Mouse (Mus musculus) C2C12 (cell line): ENCODE results near the gene Pla2g2f. TPM values are rescaled to one million over a fixed set of nuclear protein-coding genes. Genes with fewer than 3 reads are reported as not detected.

Source experiments
- H3K27me3 ChIP-seq: one replicate; pipeline ENCODE4 v1.6.1; 2011; ENCODE audit not compliant: control insufficient read depth, insufficient read depth, insufficient read length
- H3K36me3 ChIP-seq: one replicate; pipeline ENCODE4 v1.6.1; 2011; ENCODE audit not compliant: control insufficient read depth, insufficient read depth
- H3K4me3 ChIP-seq: one replicate; pipeline ENCODE4 v1.5.1; 2011; ENCODE audit warnings: mild to moderate bottlenecking, control low read depth; ENCODE audit not compliant: poor library complexity, insufficient read depth, severe bottlenecking
- H3K79me2 ChIP-seq: one replicate; pipeline ENCODE4 v1.6.1; 2011; ENCODE audit not compliant: control insufficient read depth, insufficient read depth
- H3K79me3 ChIP-seq: one replicate; pipeline ENCODE4 v1.6.1; 2011; ENCODE audit warnings: low read depth, control low read depth
- H3ac ChIP-seq: one replicate; pipeline ENCODE3; 2011; ENCODE audit warnings: low read depth; ENCODE audit not compliant: control insufficient read depth, insufficient read length
- CEBPB ChIP-seq: IDR thresholded peaks from one replicate; pipeline ENCODE4 v1.6.1; 2011; ENCODE audit warnings: low read depth, mild to moderate bottlenecking, control low read depth, moderate library complexity
- CTCF ChIP-seq: IDR thresholded peaks from one replicate; pipeline ENCODE4 v1.5.1; 2011; ENCODE audit not compliant: control insufficient read depth, insufficient read depth, insufficient read length
- FOSL1 ChIP-seq: IDR thresholded peaks from one replicate; pipeline ENCODE4 v1.8.0; 2011; ENCODE audit warnings: mild to moderate bottlenecking, low read length; ENCODE audit not compliant: poor library complexity, insufficient read depth, severe bottlenecking
- MAX ChIP-seq: IDR thresholded peaks from one replicate; pipeline ENCODE4 v1.6.1; 2011; ENCODE audit warnings: mild to moderate bottlenecking, control low read depth
- MYOD1 ChIP-seq: IDR thresholded peaks from one replicate; pipeline ENCODE4 v1.6.1; 2011; ENCODE audit warnings: low read depth; ENCODE audit not compliant: control insufficient read depth, insufficient read length
- MYOG ChIP-seq: IDR thresholded peaks from one replicate; pipeline ENCODE4 v1.6.1; 2011; ENCODE audit not compliant: control insufficient read depth, insufficient read length; ENCODE audit errors: extremely low read depth
- USF1 ChIP-seq: IDR thresholded peaks from one replicate; pipeline ENCODE4 v1.6.1; 2011; ENCODE audit warnings: low read depth, mild to moderate bottlenecking, control low read depth, moderate library complexity
- long read RNA-seq, 2 experiments: library from polyadenylated mRNA; unstranded; transcript quantifications; one replicate each; pipeline ENCODE4 v2.0.0; 2019 to 2020
- polyA plus RNA-seq: library from polyadenylated mRNA; unstranded; fragments of >200 nt; fragmentation: generic; extraction: Trizol; gene quantifications from one replicate; pipeline ENCODE4 v1.2.1, GENCODE M21; 2012; ENCODE audit warnings: missing spikeins

The Pla2g2f gene
- polyA plus RNA-seq, result not detected
- long read RNA-seq, experiment 1, result 0 reads
- long read RNA-seq, experiment 2, result 0 reads

GRCm38 (mm10) chr4:138757416-138757815, at the start of gene Pla2g2f:
Pla2g2f (minus strand) TSS chr4:138757626.
- Histone ChIP-seq H3K4me3 (no peak within 1 kb of the TSS), H3K79me3 (no peaks in the 10 kb centered on the region), H3K79me2 (no peaks in the 10 kb centered on the region), H3ac (no peak within 1 kb of the TSS), H3K36me3 (no peaks in the 10 kb centered on the region), H3K27me3 (peaks cover 24% of the 10 kb centered on the region)
- TF ChIP-seq CTCF (no peak), MYOG (no peak), USF1 (no peak), CEBPB (no peak), MAX (no peak), FOSL1 (no peak), MYOD1 (no peak)

DNA sequence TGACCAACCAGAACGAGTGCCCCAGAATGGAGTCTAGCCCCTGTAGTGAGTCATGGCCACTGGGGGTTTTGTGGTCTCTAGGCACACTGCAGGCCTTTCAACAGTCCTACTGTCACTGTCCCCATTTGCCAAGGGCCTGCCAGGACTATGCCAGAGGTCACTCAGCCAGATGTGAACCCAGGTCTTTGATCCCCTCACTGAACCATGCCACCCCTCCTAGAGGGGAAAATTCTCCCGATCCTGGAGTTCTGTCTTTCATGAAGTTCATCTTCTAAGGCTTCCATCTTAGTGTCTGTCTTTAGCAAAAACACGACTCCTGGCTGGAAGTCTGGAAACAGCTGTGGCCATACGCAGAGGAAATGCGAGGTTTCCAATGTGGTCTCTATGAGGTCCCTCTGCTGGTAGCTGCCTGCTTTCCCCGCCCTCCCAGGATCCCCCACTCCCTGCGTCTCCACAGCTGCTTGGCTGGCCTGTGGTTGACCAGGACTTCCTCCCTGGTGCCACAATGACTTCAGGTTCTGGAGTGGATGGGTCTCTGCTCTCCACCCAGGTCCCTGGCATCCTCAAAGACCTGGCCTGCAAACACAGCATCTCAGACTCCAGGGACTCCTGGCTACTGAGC, 49.6 kb upstream of the Pla2g2f start:
- Histone ChIP-seq H3K36me3 (no peaks in the 10 kb centered on the region), H3K79me2 (no peaks in the 10 kb centered on the region), H3ac (no peak overlapping the region), H3K4me3 (no peak overlapping the region), H3K79me3 (no peaks in the 10 kb centered on the region), H3K27me3 (peaks cover 25% of the 10 kb centered on the region)
- TF ChIP-seq FOSL1 (no peak), MAX (no peak), USF1 (no peak), CEBPB (no peak), MYOD1 (no peak), CTCF (no peak), MYOG (no peak)

DNA sequence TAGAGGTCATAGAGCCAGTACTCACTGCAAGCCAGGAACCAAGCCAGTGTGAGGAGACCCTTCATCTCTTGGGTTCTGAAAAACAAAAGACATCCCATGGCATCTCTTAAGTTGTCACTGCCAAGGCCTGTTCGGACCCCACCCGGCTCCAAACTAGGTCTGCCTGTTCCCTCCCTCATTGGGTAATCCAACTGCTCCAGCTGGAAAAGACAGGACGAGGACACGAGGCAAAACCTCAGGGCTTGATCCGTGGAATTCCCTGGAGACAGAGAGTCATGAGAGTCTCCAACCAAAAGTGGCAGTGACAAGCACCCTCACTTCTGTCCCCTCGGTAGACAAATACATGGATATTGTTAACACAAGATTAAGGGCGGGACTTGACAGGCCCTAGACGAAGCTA, 48.7 kb upstream of the Pla2g2f start:
- Histone ChIP-seq H3K4me3 (no peak overlapping the region), H3K79me2 (no peaks in the 10 kb centered on the region), H3K36me3 (no peaks in the 10 kb centered on the region), H3K79me3 (no peaks in the 10 kb centered on the region), H3K27me3 (peaks cover 19% of the 10 kb centered on the region), H3ac (no peak overlapping the region)
- TF ChIP-seq MAX (no peak), CTCF (no peak), FOSL1 (no peak), MYOG (no peak), MYOD1 (no peak), CEBPB (no peak), USF1 (no peak)

DNA sequence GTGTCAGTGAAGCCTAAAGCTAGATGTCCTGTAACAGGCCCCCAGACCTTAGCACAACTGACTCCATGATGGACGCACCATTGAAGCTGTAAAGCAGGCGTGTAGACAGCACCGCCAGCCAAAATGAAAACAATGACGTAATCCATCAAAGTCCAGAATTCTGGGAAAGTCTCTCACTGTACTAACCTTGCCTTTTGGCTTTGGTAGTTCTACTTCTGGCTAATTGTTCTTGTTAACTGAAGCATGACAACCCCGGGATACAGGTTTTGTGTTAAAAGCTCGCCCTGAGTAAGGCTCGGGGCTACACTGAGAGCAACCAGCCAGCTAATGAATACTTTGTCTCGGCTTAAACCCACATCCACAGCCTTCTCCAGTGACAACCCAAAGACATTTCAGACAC, 47.8 kb upstream of the Pla2g2f start:
- no peak overlapping the region for H3K4me3 ChIP-seq
- H3K27me3 ChIP-seq, result peaks cover 21% of the 10 kb centered on the region
- H3K36me3 ChIP-seq, result no peaks in the 10 kb centered on the region
- H3ac ChIP-seq, result no peak overlapping the region
- no peak for TF ChIP-seq MYOD1
- no peak for TF ChIP-seq MYOG
- TF ChIP-seq CTCF, result no peak
- TF ChIP-seq MAX, result no peak
- TF ChIP-seq USF1, result no peak
- TF ChIP-seq CEBPB, result no peak
- TF ChIP-seq FOSL1, result no peak
- no peaks in the 10 kb centered on the region for H3K79me3 ChIP-seq
- H3K79me2 ChIP-seq, result no peaks in the 10 kb centered on the region

DNA sequence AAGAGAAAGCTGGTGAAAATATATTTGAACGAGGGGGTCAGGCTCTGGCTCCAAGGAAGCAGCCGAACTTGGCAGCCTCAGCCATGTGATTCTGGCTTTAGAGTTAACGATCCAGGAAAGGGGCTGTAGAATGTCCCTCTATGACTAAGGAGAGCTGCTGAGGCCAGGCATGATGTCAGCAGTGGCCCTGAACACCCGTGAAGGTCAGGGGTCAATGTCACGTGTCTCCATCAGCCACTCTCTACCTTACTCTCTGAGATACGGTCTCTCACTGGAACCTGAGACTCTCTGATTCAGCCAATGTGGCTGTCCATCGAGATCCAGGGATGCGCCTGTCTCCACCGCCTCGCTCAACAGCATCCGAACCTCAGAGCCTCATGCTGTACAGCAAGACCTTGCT, 45.5 kb upstream of the Pla2g2f start:
- Histone ChIP-seq H3K27me3 (peaks cover 14% of the 10 kb centered on the region), H3ac (no peak overlapping the region), H3K4me3 (no peak overlapping the region), H3K36me3 (no peaks in the 10 kb centered on the region), H3K79me2 (no peaks in the 10 kb centered on the region), H3K79me3 (no peaks in the 10 kb centered on the region)
- no peak for TF ChIP-seq MAX
- no peak for TF ChIP-seq CTCF
- TF ChIP-seq MYOG, result no peak

DNA sequence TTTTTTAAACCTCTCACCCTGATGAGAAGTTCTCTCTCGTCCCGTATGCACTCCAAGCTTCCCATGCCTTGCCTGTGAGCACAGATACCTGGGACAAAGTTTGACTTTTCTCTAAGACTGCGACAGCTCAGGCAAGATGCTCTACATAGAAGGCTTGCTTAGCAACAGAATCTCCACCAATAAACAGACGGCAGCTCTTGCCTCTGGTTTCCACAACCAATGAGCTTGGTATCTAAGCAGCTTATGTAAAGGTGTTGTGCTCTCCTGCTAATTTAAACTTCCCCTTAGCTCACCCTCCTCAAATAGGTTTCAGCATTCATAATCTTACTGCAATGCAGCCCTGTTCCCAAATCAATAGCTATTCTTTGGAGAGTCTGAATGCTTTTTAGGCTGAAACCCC, 44.2 kb upstream of the Pla2g2f start:
- Histone ChIP-seq H3K27me3 (peaks cover 20% of the 10 kb centered on the region), H3K4me3 (no peak overlapping the region), H3K36me3 (no peaks in the 10 kb centered on the region), H3ac (no peak overlapping the region), H3K79me3 (no peaks in the 10 kb centered on the region), H3K79me2 (no peaks in the 10 kb centered on the region)
- TF ChIP-seq FOSL1, result no peak
- no peak for TF ChIP-seq CTCF
- TF ChIP-seq USF1, result no peak
- no peak for TF ChIP-seq MAX
- TF ChIP-seq MYOG, result no peak
- TF ChIP-seq MYOD1, result no peak
- TF ChIP-seq CEBPB, result no peak
